Mouse (Mus musculus) CH12.LX (cell line): ENCODE measurements at regions not wholly inside any gene's neighbourhood (a gene's known extent, or its start where the extent isn't known, plus 50 kb on each side); places are given as distances from the start of the nearest gene placed in this dataset.

ENCODE experiments used
- CTCF ChIP-seq, 2 experiments: IDR thresholded peaks in 1 of 2; conservative IDR thresholded peaks in 1 of 2; 2 replicates each; pipeline ENCODE4 v1.5.1; 2011 to 2012; ENCODE audit warnings: low read depth in 2 of 2, low read length in 2 of 2, improper control_type of control experiment in 1 of 2, inconsistent platforms in 1 of 2, mild to moderate bottlenecking in 1 of 2, moderate library complexity in 1 of 2
- E2F4 ChIP-seq: IDR thresholded peaks from 2 replicates; pipeline ENCODE4 v1.6.1; 2011; ENCODE audit warnings: low read depth, low read length, improper control_type of control experiment; ENCODE audit not compliant: insufficient replicate concordance
- POLR2A ChIP-seq: IDR thresholded peaks from 2 replicates; pipeline ENCODE4 v1.6.1; 2011; ENCODE audit warnings: low read depth, mild to moderate bottlenecking, improper control_type of control experiment, low read length
- POLR2AphosphoS2 ChIP-seq: IDR thresholded peaks from 2 replicates; pipeline ENCODE4 v1.6.1; 2011; ENCODE audit warnings: low read depth, low read length, improper control_type of control experiment
- SMC3 ChIP-seq: IDR thresholded peaks from 2 replicates; pipeline ENCODE4 v1.6.1; 2011; ENCODE audit warnings: low read depth, low read length, improper control_type of control experiment
- TCF12 ChIP-seq: IDR thresholded peaks from 2 replicates; pipeline ENCODE4 v1.6.1; 2014; ENCODE audit warnings: low read depth, mild to moderate bottlenecking, inconsistent platforms, low read length, improper control_type of control experiment

DNA sequence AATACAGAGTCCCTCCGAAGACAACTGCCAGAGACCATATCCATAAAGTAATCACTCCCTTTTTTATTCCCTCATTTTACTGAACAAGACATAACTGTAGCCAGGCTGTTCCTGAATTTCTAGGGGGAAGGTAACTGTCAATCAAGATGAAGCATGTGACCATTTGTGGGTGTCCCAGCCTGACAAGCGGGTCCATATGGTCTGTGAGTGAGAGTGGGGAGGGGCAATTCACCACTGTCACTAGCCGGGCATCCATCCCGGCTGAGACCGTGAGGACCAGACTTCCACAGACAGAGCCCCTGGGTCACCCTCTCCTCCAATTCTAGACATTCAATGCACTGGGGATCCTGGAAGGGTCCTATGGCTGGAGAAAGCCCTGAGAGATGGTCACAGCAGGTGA lies 54.6 kb downstream of the Gm11733 start:
- TF ChIP-seq POLR2A (no peak), CTCF (conservative IDR thresholded peaks at IDR 0.05 in 1 of 2, IDR thresholded peaks at IDR 0.05 in 1 of 2; ENCODE audit: low read depth in 2 of 2, low read length in 2 of 2) (no peak), POLR2AphosphoS2 (no peak), E2F4 (no peak), TCF12 (no peak), SMC3 (no peak)
